Mouse (Mus musculus) gastrocnemius, adult 8-10 months (tissue): ENCODE results near the gene Pgs1. TPM values are rescaled to one million over a fixed set of nuclear protein-coding genes. Genes with fewer than 3 reads are reported as not detected.

Experiments
- DNase-seq, 2 experiments: peaks; one replicate each; pipeline ENCODE4 v3.0.0; 2022; ENCODE audit warnings: low spot score in 2 of 2
- total RNA-seq, 4 experiments: library from RNA; stranded (reverse); gene quantifications; 2 replicates each; pipeline ENCODE4 v1.2.4; 2022

The Pgs1 gene
- total RNA-seq: 10 to 100 TPM; 16.9 to 23.0 (median 19.1) TPM

GRCm38 (mm10) chr11:117986126-117987031 is at the start of gene Pgs1:
TSS of gene Pgs1 (plus strand) at chr11:117986292.
- DNase-seq: peak; percentile 82 to 90

GRCm38 (mm10) chr11:117939004-117939730 is 46.9 kb upstream of the Pgs1 start:
- no peak for DNase-seq

- DNase-seq: peak; percentile 86 to 90
These were observed 46.3 kb upstream of the Pgs1 start for GRCm38 (mm10) chr11:117939741-117940285.

- no peak for DNase-seq
These were observed 45.2 kb upstream of the Pgs1 start for GRCm38 (mm10) chr11:117940881-117941280.

- DNase-seq: no peak
These were observed 44.7 kb upstream of the Pgs1 start for GRCm38 (mm10) chr11:117941325-117941834.

- no peak for DNase-seq
These were observed 44.2 kb upstream of the Pgs1 start for GRCm38 (mm10) chr11:117941848-117942247.

- no peak for DNase-seq
These were observed 39.7 kb upstream of the Pgs1 start for GRCm38 (mm10) chr11:117946195-117946979.

GRCm38 (mm10) chr11:117946996-117947419 is 39.1 kb upstream of the Pgs1 start:
- DNase-seq: no peak

- DNase-seq: peak; percentile 93 to 95
These were observed 36.5 kb upstream of the Pgs1 start for GRCm38 (mm10) chr11:117949392-117950091.

- DNase-seq: no peak
These were observed 34.7 kb upstream of the Pgs1 start for GRCm38 (mm10) chr11:117951391-117951790.

GRCm38 (mm10) chr11:117952174-117952933 is 33.7 kb upstream of the Pgs1 start:
- no peak for DNase-seq

GRCm38 (mm10) chr11:117954094-117954493 is 32.0 kb upstream of the Pgs1 start:
- DNase-seq: no peak

- DNase-seq: no peak
These were observed 31.3 kb upstream of the Pgs1 start for GRCm38 (mm10) chr11:117954819-117955218.

GRCm38 (mm10) chr11:117955621-117956020 is 30.5 kb upstream of the Pgs1 start:
- DNase-seq: no peak

GRCm38 (mm10) chr11:117958197-117958596 is 27.9 kb upstream of the Pgs1 start:
- no peak for DNase-seq

GRCm38 (mm10) chr11:117959166-117959565 is 26.9 kb upstream of the Pgs1 start:
- no peak for DNase-seq

- no peak for DNase-seq
These were observed 26.2 kb upstream of the Pgs1 start for GRCm38 (mm10) chr11:117959741-117960381.

- DNase-seq: no peak
These were observed 25.5 kb upstream of the Pgs1 start for GRCm38 (mm10) chr11:117960601-117961000.
